Mouse (Mus musculus) cerebellum, adult 11 months (tissue): ENCODE results near the gene Cbx5.
A peak's percentile ranks its signal among the peaks of the same experiment; 100 is the strongest.

Experiments used
- DNase-seq: peaks from one replicate; pipeline ENCODE4 v3.0.0; 2022

The Cbx5 gene

GRCm38 (mm10) chr15:103214149-103214548, 25.5 kb downstream of the Cbx5 start:
- DNase-seq = no peak

GRCm38 (mm10) chr15:103205156-103205555, 34.5 kb downstream of the Cbx5 start:
- DNase-seq = no peak

GRCm38 (mm10) chr15:103202088-103202793, 37.4 kb downstream of the Cbx5 start:
- DNase-seq = no peak

DNA sequence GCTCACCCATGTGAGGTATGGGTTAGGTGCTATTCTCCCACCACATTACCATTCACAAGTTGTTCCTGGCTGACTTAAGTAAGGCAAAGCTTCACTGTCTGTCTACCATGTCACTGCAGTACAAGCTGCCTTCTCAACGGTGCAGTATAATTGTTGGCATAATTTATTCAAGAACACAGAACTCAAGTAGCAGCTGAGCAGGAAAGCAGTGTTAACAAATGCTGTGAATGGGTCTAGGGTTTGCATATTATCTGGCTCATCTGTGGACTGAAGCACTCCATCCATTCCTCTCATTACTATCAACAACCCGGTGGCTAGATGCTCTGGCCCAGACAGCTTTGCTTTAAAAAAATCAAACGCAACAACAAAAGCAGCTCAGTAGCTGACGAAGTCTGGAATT, 41.8 kb downstream of the Cbx5 start:
- DNase-seq = no peak

GRCm38 (mm10) chr15:103196835-103197234, 42.8 kb downstream of the Cbx5 start:
- DNase-seq = no peak

GRCm38 (mm10) chr15:103193606-103194005, 46.0 kb downstream of the Cbx5 start:
- DNase-seq = no peak

DNA sequence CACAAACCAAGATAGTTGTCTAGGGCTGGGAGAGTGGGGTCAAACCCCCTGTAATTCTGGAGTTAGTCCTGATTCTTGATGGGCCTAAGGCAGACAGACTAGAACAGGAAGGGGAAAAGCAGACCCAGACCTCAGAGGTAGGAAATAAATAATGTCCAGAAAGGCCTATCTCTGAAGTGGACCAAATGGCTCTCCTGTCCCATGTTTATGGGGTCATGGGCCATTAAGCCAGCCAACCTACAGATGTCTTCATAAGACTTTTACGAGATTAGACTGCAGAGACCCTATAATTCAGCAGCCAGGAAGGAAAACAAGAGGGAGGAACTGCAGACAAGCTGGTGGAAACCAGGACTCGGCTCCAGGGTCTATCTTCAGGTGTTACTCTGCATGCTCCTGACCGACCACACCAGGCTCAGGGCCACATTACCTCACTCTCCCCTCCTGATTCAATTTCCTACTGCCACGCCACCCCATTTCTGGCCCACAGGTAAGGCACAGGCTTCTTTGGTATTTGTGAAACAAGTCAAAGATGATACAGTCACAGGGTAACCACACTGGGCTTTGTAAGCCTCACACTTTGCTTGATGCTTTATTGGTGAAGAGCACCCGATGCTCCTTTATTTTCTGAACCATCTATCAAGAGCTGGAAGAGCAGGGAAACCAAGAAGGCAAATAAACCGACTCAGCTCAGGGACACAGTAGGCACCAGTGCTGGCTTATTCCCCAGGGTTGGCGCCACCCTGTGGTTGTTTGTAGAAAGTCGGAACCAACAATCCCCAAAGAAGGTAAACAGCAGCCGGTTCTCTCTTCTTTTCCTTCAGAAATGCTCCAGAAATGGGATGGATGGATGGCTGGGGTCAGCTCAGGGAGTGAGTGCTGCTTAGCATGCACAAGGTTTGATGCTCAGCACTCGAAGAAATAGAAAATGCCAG, 48.8 kb downstream of the Cbx5 start:
- DNase-seq = no peak

DNA sequence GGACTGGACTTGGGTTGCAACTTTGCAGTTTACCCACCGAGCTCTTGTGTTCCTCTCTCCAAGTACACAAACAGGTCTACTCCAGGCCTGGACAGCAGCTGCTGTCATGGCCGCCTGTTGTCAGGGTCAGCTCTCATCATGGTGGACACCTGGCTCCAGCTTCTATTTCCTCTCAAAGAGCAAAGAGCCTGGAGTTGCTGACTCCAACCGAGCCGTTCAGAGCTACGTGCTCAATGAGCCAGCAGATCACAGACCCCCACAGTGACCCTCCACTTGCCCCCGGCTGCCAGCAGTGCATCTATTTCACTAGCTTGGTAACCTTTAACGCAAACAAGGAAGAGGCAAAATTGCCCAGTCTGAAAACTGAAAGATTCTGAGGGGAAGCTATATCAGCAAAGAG, 49.5 kb downstream of the Cbx5 start:
- DNase-seq = no peak

- no peak for DNase-seq
These were observed 51.8 kb downstream of the Cbx5 start for GRCm38 (mm10) chr15:103187803-103188202.

DNA sequence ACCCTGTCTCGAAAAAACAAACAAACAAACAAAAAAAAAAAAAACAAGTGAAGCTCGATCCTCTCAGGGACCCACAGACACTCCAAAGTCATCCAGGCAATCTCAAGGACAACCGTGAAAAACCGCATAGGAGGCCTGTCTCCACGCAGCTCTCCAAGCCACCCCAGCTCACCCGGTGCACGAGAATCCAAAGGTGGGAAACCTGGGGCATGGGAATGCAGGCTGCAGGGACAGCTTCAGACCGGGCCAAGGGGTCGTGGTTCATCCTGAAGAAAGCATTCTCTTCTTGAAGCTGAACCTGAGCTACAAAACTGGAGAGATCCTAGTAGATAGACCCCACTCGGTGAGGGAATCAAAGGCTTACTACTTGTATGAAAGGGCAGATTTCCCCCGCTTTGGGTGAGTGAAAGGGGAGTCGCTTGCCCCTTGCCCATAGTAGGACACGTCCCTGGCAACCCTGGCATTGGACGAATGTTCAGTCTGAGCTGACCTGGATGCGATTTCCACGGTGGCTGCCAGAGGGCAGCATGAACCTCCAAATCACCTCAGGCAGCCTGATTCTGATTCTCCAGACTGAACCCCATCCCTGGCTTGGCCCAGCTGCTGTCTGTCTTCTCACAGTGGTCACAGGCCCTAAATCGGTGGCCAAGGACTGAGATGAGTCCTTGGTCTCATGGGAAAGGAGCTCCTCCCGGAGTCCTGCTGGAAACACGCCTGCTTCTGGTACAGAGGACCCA, 54.0 kb downstream of the Cbx5 start:
- peak; percentile 35 for DNase-seq

DNA sequence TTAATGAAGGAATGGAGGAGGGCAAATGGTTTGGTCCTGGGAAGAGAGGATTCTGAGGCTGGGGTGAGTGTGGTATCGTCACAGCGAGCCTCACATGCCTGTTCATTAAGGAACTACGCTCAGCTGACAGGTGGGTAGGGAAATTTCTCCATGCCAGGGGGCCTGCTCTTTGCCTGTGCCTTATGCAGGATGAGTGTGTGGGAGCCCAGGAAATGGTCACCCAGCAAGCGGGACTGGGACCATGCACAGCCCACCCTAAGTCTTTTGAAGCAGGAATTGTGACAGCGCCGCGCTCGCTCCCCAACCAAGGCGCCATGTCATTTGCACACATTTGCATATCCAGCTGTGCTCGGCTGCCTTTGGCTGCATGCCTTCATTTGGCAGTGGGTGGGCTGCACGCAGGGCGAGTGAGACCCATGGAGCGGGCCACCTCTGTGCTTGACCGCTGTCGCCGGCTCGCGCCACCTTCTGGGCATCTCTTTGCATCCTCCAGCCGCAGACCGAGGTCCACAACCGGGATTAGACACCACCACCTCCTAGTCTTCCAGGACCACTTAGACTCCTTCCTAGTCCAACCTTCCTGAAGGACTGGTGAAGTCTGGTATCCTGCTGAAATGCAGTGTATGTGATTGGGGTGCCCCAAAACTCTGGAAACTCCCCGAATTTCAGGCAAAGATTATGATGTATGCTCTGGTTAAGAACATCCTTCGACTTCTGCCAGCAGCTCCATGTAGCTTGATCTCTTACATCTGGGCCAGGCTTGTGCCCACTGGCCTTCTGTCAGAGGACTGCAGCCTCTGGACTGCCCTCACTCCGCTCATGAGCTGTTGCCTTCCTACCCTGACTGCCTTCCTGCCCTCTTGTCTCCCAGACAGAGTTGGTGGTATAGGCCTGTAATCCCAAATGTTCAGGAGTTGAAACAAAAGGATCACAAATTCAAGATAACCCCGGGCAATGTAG, 55.7 kb downstream of the Cbx5 start:
- no peak for DNase-seq

DNA sequence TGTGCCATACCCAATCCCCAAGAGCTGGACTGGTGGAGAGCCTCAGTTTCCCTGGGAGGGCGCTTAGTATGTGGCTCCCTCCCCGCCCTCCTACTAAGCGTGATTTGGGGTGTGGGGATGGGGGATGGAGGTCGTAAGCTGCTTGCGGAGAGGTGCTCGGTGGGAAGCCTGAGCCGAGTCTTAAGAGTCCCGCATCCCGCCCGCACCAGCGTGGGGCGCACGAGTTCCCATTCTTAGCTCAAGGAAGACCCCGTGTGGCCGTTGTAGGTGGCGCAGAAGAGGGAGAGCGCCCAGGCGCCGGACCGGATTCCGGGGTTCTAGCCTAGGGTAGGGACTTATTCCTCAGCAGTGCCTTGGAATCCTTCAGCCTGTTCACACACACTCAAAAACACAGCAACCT, 56.5 kb downstream of the Cbx5 start:
- peak; percentile 29 for DNase-seq

DNA sequence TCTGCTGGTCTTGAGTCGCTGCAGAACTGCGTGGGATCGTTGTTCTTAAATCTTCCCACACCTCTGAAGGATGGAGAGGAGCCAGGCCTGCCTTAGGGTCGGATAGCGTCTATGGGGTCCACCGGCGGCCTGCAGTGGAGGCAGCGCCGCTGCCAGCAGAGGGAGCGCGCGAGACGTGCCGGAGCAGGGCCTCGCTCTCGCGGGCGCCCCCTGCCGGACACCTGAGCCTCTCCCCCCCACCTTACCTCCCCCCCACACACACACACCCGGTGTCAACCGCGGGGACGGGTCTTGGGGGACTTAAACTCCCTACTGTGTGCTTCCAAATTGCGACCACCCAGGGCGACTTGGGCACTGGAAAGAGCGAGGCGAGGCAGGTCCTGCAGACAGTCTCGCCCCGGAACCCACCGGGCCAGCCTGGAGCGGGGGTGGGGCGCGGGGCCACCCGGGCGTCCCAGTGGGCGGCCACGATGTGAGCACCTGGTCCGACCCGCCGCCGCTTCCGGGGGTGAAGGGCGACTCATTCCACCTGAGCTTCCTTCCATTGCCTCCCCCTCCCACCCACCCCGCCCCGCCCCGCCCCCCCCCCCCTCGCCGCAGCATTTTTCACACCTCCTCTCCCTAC, 57.3 kb downstream of the Cbx5 start:
- DNase-seq = peak; percentile 69

GRCm38 (mm10) chr15:103180406-103180805, 59.2 kb downstream of the Cbx5 start:
- DNase-seq = no peak

GRCm38 (mm10) chr15:103178767-103179166, 60.8 kb downstream of the Cbx5 start:
- no peak for DNase-seq

DNA sequence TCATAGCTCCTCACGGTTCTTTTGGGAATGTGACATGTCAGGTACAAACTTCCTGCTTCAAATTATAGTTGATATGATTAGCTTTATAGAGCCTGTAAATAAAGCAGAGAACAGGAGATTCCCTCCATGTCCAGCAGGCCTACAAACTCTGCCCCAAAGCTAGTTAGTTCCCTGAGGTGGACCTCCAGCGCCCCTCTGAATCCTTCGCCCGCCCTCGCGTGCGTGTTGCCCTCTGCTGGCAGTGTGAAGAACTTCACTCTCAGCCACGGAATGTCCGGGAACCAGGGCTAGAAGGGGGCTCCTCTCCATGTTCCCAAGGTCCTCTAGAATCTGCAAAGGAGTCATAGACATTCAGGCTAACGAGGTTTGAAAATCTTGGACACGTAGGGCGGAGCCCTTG, 61.5 kb downstream of the Cbx5 start:
- no peak for DNase-seq

DNA sequence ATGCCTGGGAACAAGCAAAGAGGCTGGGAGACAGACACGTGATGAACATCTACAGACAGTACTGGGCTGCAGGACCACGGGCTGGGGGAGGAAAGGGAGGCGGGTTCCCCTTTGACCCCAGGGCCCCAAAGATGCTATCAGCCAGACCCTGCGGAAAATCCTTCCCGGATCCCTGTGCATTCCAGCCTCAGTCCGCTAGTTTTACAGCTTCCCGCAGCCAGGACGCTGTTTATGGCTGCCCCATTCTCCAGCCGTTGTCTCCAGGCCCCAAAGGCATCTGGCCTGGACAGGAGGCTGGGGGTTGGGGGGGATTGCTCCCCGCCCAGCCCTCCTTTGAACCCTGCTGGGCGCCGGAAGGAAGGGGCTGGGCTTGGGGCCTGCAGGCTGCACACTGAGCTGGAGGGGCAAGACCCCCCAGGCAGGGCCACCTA, 62.0 kb downstream of the Cbx5 start:
- no peak for DNase-seq

DNA sequence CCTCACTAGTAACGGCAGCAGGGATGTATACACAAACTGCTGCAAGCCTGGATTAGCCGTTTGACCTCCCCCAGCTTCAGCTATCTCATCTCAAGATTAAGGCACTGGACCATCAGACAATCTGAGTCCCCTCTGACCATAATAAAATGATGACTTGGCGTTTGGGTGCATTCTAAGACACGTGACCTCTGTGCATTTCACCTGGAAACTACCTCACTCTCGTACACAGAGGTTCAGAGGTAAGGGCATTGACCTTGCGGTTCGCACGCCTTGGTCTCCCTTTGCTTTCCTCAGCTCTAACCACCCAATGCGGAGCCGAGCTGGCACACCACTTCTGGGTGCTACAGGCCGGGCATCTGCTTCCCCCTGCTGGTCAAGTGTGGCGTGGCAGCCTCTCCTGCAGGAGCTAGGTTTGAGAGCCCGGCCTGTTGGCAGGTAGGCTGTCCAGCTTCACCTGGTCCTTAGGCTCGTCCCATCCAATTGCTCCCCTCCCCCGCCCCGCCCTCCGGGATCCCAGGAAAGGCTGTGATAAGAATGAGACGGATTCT, 62.7 kb downstream of the Cbx5 start:
- DNase-seq = peak; percentile 89

- DNase-seq = no peak
These were observed 66.4 kb downstream of the Cbx5 start for GRCm38 (mm10) chr15:103173251-103173650.

DNA sequence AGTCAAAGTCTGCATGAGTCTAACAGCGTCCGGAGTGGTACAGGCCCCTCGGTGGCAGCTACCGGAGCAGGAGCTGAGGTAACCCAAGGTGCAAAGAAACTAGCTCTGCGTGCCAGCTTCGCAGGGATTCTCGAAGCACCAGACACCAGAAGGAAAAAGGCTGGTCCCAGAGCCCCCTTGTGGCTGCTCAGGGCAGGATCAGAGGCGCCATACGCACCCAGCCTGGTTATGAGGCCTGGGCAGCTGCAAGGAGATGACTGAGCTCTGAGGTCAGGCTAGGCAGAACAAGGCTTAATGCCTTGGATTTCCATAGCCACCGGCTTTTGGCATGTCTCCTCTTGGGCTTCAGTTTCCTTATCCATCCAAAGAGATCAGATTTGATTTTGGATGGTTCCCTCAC, 67.1 kb downstream of the Cbx5 start:
- DNase-seq = peak; percentile 38

DNA sequence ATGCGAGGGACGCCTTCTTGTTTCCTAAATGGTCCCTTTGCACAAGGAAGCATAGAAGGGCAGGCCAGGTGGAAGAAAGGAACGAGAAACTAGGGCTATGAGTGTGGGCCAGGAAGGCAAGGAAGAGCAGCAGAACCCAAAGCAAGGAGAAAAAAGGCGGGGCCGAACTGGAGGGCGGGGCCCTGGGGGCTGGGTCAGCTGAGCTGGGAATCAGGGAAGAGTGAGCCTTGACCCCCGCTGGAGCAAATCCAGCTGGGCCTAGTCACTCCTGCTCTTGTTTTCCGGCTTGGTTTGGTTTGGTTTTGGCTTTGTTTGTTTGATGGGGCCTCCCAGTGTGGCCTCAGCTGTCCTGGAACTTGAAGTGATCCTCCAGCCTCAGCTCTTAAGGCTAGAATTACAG, 68.3 kb downstream of the Cbx5 start:
- DNase-seq = no peak

DNA sequence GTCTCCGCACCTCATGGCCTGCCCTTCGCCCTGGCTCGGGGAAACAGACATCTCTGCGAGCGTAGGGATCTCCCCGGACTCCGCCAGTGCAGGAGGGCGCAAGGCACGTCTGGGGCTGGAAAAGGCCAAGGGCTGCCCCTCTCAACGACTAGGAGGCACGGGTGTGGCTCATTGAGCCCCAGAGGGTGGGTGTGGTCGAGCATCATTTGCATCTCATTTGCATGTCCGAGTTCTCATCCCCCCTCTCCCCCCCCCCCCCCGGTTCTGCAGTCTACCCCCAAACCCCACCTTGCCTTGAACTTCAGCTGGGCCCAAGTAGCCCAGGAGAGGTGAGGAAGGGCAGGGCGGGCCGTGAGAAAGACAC, 69.3 kb downstream of the Cbx5 start:
- DNase-seq = no peak
